Mouse (Mus musculus) CH12.LX (cell line): Measurements from ENCODE around the gene Zc3h12c. TPM values are rescaled to one million over a fixed set of nuclear protein-coding genes. Genes with fewer than 3 reads are reported as not detected.

ENCODE experiments used
- DNase-seq: peaks from one replicate; pipeline ENCODE4 v3.0.0-alpha.2; 2013; ENCODE audit errors: extremely low read depth
- H3K27ac ChIP-seq: 2 replicates; pipeline ENCODE4 v1.5.1; 2012; ENCODE audit warnings: low read depth, mild to moderate bottlenecking, control low read depth, moderate library complexity; ENCODE audit not compliant: insufficient read depth
- H3K27me3 ChIP-seq: replicated peaks from 2 replicates; pipeline ENCODE3; 2012; ENCODE audit warnings: inconsistent platforms
- H3K36me3 ChIP-seq, 2 experiments: replicated peaks in 1 of 2; 2 replicates each; pipeline versions ENCODE3 to v1.6.1; 2012; ENCODE audit warnings: inconsistent platforms in 1 of 2, low read length in 1 of 2, mild to moderate bottlenecking in 1 of 2, mixed read lengths in 1 of 2, moderate library complexity in 1 of 2; ENCODE audit not compliant: control insufficient read depth in 1 of 2, insufficient read depth in 1 of 2
- H3K4me1 ChIP-seq, 2 experiments: 2 replicates each; pipeline ENCODE4 v1.6.1; 2012; ENCODE audit warnings: inconsistent platforms in 1 of 2, moderate library complexity in 1 of 2; ENCODE audit not compliant: insufficient read depth in 2 of 2, control insufficient read depth in 1 of 2
- H3K4me2 ChIP-seq: 2 replicates; pipeline ENCODE4 v1.6.1; 2012; ENCODE audit warnings: low read depth, mild to moderate bottlenecking, control low read depth; ENCODE audit not compliant: poor library complexity, insufficient read depth, severe bottlenecking
- H3K4me3 ChIP-seq, 3 experiments: fragments of 150-350 bp in 1 of 3; sonication (generic) in 1 of 3; replicated peaks in 1 of 3; 2 replicates each; pipeline versions ENCODE3 to v1.5.1; 2011 to 2012; ENCODE audit warnings: low read depth in 2 of 3, low read length in 2 of 3, mild to moderate bottlenecking in 2 of 3, moderate library complexity in 2 of 3, control low read depth in 1 of 3, improper control_type of control experiment in 1 of 3, inconsistent platforms in 1 of 3, mixed read lengths in 1 of 3; ENCODE audit not compliant: poor library complexity in 1 of 3
- H3K79me2 ChIP-seq: replicated peaks from 2 replicates; pipeline ENCODE4 v1.6.1; 2012; ENCODE audit warnings: mild to moderate bottlenecking, moderate library complexity; ENCODE audit not compliant: control insufficient read depth, poor library complexity, insufficient read depth, severe bottlenecking; ENCODE audit errors: extremely low read depth
- H3K9ac ChIP-seq: 2 replicates; pipeline ENCODE4 v1.6.1; 2012; ENCODE audit warnings: low read depth, mild to moderate bottlenecking, control low read depth, moderate library complexity; ENCODE audit not compliant: insufficient read depth
- H3K9me3 ChIP-seq: replicated peaks from 2 replicates; pipeline ENCODE3; 2012; ENCODE audit warnings: low read length, inconsistent platforms, mixed read lengths
- CHD2 ChIP-seq: IDR thresholded peaks from 2 replicates; pipeline ENCODE4 v1.6.1; 2011; ENCODE audit warnings: low read length, improper control_type of control experiment
- CTCF ChIP-seq, 2 experiments: IDR thresholded peaks in 1 of 2; conservative IDR thresholded peaks in 1 of 2; 2 replicates each; pipeline ENCODE4 v1.5.1; 2011 to 2012; ENCODE audit warnings: low read depth in 2 of 2, low read length in 2 of 2, improper control_type of control experiment in 1 of 2, inconsistent platforms in 1 of 2, mild to moderate bottlenecking in 1 of 2, moderate library complexity in 1 of 2
- ETS1 ChIP-seq: conservative IDR thresholded peaks from 2 replicates; pipeline ENCODE4 v1.6.1; 2012; ENCODE audit warnings: low read depth, mild to moderate bottlenecking, inconsistent platforms, low read length, improper control_type of control experiment, moderate library complexity
- MAX ChIP-seq: IDR thresholded peaks from 2 replicates; pipeline ENCODE4 v1.6.1; 2011; ENCODE audit warnings: low read length, improper control_type of control experiment
- MXI1 ChIP-seq: IDR thresholded peaks from 2 replicates; pipeline ENCODE4 v1.6.1; 2011; ENCODE audit warnings: mild to moderate bottlenecking, low read depth, low read length, improper control_type of control experiment
- NELFE ChIP-seq: IDR thresholded peaks from 2 replicates; pipeline ENCODE4 v1.6.1; 2011; ENCODE audit warnings: low read depth, low read length, improper control_type of control experiment
- NRF1 ChIP-seq: IDR thresholded peaks from 2 replicates; pipeline ENCODE4 v1.6.1; 2014; ENCODE audit warnings: low read depth, mild to moderate bottlenecking, inconsistent platforms, low read length, improper control_type of control experiment, moderate library complexity
- PAX5 ChIP-seq: IDR thresholded peaks from 2 replicates; pipeline ENCODE4 v1.6.1; 2012; ENCODE audit warnings: low read length, inconsistent platforms, mixed read lengths
- POLR2AphosphoS2 ChIP-seq: IDR thresholded peaks from 2 replicates; pipeline ENCODE4 v1.6.1; 2011; ENCODE audit warnings: low read depth, low read length, improper control_type of control experiment
- RCOR1 ChIP-seq: conservative IDR thresholded peaks from 2 replicates; pipeline ENCODE4 v1.6.1; 2012; ENCODE audit warnings: low read depth, mild to moderate bottlenecking, inconsistent platforms, low read length, improper control_type of control experiment
- TCF12 ChIP-seq: IDR thresholded peaks from 2 replicates; pipeline ENCODE4 v1.6.1; 2014; ENCODE audit warnings: low read depth, mild to moderate bottlenecking, inconsistent platforms, low read length, improper control_type of control experiment
- UBTF ChIP-seq: IDR thresholded peaks from 2 replicates; pipeline ENCODE4 v1.6.1; 2012; ENCODE audit warnings: low read depth, mild to moderate bottlenecking, inconsistent platforms, low read length, improper control_type of control experiment, moderate library complexity
- USF2 ChIP-seq: conservative IDR thresholded peaks from 2 replicates; pipeline ENCODE4 v1.6.1; 2011; ENCODE audit warnings: low read depth, low read length, improper control_type of control experiment
- ZKSCAN1 ChIP-seq: IDR thresholded peaks from 2 replicates; pipeline ENCODE4 v1.6.1; 2012; ENCODE audit warnings: low read depth, inconsistent platforms, low read length, improper control_type of control experiment, borderline replicate concordance
- ZNF384 ChIP-seq: IDR thresholded peaks from 2 replicates; pipeline ENCODE4 v1.6.1; 2012; ENCODE audit warnings: low read depth, low read length, improper control_type of control experiment, inconsistent platforms
- dilution Hi-C: fragments of 300-500 bp; cut with MboI; formaldehyde crosslinking; loops from 2 replicates; pipeline ENCODE4 v1.14.3; 2020; ENCODE audit warnings: low sequenced_read_pairs; ENCODE audit not compliant: extremely low pct_unique_long_range_greater_than_20kb, extremely low pct_ligation_motif_present
- in situ Hi-C: fragments of 300-500 bp; cut with MboI; formaldehyde crosslinking; loops from 3 replicates; pipeline ENCODE4 v1.14.3; 2019; ENCODE audit warnings: low sequenced_read_pairs, low pct_ligation_motif_present, low pct_unique_long_range_greater_than_20kb, mixed read lengths
- polyA plus RNA-seq: library from polyadenylated mRNA; unstranded; fragments of >175 nt; gene quantifications from 2 replicates; pipeline ENCODE4 v1.2.1, GENCODE M21; 2012; ENCODE audit warnings: low read depth; ENCODE audit not compliant: insufficient read length
- total RNA-seq, 2 experiments: library from RNA; depleted of rRNA; stranded (reverse); fragments of 300-350 nt in 1 of 2; fragments of >200 nt in 1 of 2; gene quantifications; 2 replicates each; pipeline ENCODE4 v1.2.3; 2012 to 2014

Zc3h12c gene
- total and polyA plus RNA-seq, 3 experiments = 11.2 to 36.1 (median 21.7) TPM

- Histone ChIP-seq H3K79me2 (no peaks in the 10 kb centered on the region; the same call in 1 of the 2 replicates), H3K36me3 (peaks cover 20 to 51% of the 10 kb centered on the region in 2 experiments), H3K4me2 (no peak overlapping the region), H3K27me3 (no peaks in the 10 kb centered on the region), H3K9me3 (no peaks in the 10 kb centered on the region), H3K4me1 (0 out of 4 replicates have a peak, but pooled peaks cover 0 to 3% of the 10 kb centered on the region in 2 experiments), H3K4me3 (no peak overlapping the region), H3K27ac (no peak overlapping the region), H3K9ac (no peak overlapping the region)
- TF ChIP-seq ETS1 = no peak
- TF ChIP-seq CHD2 = no peak
- no peak for TF ChIP-seq PAX5
- dilution Hi-C loops = no loop called here
- DNase-seq = no peak
- in situ Hi-C loops = loop anchor here (10.0 kb wide), 1 partner anchor 273 kb away; no protein-coding TSS in a partner anchor
Observed at GRCm38 (mm10) chr9:52091752-52092151, 76.6 kb downstream of the Zc3h12c start.

GRCm38 (mm10) chr9:52082414-52082813 is 86.0 kb downstream of the Zc3h12c start:
- H3K79me2 ChIP-seq = peaks cover 7% of the 10 kb centered on the region; the same call in 1 of the 2 replicates
- H3K36me3 ChIP-seq = peaks cover 37 to 75% of the 10 kb centered on the region in 2 experiments
- DNase-seq = no peak
- no peak overlapping the region for H3K27ac ChIP-seq
- H3K4me1 ChIP-seq = peaks cover 7 to 14% of the 10 kb centered on the region in 2 experiments; a peak in 3 of 4 replicates
- no peak overlapping the region for H3K4me2 ChIP-seq
- no peak overlapping the region for H3K4me3 ChIP-seq
- H3K9me3 ChIP-seq = no peaks in the 10 kb centered on the region
- H3K27me3 ChIP-seq = no peaks in the 10 kb centered on the region
- TF ChIP-seq ZNF384 (no peak), ETS1 (no peak), MXI1 (no peak), RCOR1 (no peak), USF2 (no peak), UBTF (no peak), ZKSCAN1 (no peak), PAX5 (no peak), NELFE (no peak), NRF1 (no peak), MAX (no peak), CTCF (conservative IDR thresholded peaks at IDR 0.05 in 1 of 2, IDR thresholded peaks at IDR 0.05 in 1 of 2; ENCODE audit: low read depth in 2 of 2, low read length in 2 of 2) (no peak), TCF12 (no peak), POLR2AphosphoS2 (no peak)
- dilution Hi-C loops (no loop called here), in situ Hi-C loops (no loop called here)
- no peak overlapping the region for H3K9ac ChIP-seq
